ENCODE assay signal across 9 mouse cellular contexts in the genomic region with DNA sequence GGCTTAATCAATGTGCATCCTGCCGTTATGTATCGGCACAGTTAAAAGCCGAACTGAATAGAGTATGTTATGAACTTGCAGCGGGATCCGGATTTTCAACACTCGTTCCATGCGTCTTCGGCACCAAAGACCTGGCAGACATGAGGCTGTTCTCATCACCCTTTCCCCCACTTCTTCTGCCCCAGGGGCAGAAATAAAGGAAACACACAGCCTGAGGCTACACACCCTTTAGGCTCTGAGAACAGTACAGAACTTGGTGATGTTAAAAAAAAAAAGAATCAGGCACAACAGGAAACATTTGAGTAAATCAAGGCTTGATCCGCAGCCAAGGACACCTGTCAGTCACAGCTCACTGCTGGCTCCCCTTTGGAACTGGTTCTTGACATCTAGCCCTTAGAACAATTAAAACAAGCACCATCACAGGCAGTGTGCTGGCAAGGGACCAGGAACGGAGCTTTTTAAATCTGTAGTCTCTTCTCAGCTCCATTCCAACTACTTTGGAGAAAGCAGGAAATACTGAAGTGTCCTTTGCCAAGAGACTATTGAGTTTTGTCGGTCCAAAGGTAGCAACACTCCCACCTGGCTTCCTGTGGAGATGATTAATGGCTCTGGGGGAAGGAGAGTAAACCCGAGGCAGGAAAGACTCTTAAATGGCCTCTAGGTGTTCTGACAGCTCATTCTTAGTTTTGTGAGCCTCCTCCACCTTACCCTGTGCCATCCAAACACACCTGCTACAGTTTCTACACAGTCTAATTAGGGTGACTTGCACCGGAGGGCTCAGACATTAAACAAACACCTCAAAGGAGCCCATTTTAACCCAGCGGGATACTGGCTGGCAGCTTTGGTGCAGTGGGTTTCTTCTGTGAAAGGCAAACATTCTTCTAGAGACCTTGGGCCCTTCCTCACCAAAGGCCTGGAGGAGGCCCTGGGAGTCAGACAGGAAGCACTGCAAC. TPM values are rescaled to one million over a fixed set of nuclear protein-coding genes. Genes with fewer than 3 reads are reported as not detected.
DNase-seq lines count a peak whose midpoint lies in the region; ATAC-seq lines count a peak whose summit lies in the region.
"Had no signal": no experiment of that assay in that cellular context is flagged by ENCODE, and none has a peak within 500 bp of the region (broad histone marks: within the 10 kb centered on the region; RNA-seq: fewer than 3 reads in every experiment).

No protein-coding gene starts in this region.

- no peaks in the 10 kb centered on the region; the same call in 1 of the 2 replicates for H3K4me1 ChIP-seq in embryonic facial prominence, embryonic 14.5 days (ENCODE audit: control insufficient read depth, insufficient read depth, low read length)
- H3K4me1 ChIP-seq in embryonic facial prominence, embryonic 10.5 days, result no peaks in the 10 kb centered on the region

- DNase-seq in embryonic facial prominence, embryonic 14.5 days (ENCODE audit: low spot score), result peak; percentile 57
- no peak for DNase-seq in embryonic facial prominence, embryonic 10.5 days (ENCODE audit: low spot score)
- peak; percentile 12 for DNase-seq in urinary bladder, postnatal 14 days (ENCODE audit: low spot score)
- DNase-seq in urinary bladder, postnatal 10 days (ENCODE audit: low spot score), result no peak
- peak; percentile 28 to 39 for DNase-seq in kidney, postnatal 4 days
- DNase-seq in thymus, adult 18-20 months, result no peak
- no peak for DNase-seq in testis, postnatal 14 days (ENCODE audit: low spot score)
- no peak for DNase-seq in adrenal gland, postnatal 25 days
- DNase-seq: liver, embryonic 13.5 days had no signal

- no peak overlapping the region for H3K27ac ChIP-seq in embryonic facial prominence, embryonic 14.5 days (replicated peaks; ENCODE audit: low read depth, low read length)
- no peak overlapping the region for H3K27ac ChIP-seq in embryonic facial prominence, embryonic 10.5 days (replicated peaks)
- H3K27ac ChIP-seq: liver, embryonic 13.5 days had no signal

- no peak overlapping the region for H3K4me2 ChIP-seq in embryonic facial prominence, embryonic 14.5 days (ENCODE audit: low read depth, low read length)
- H3K4me2 ChIP-seq: liver, embryonic 13.5 days had no signal

- H3K9ac ChIP-seq in embryonic facial prominence, embryonic 14.5 days (ENCODE audit: low read depth, low read length), result no peak overlapping the region
- H3K9ac ChIP-seq: liver, embryonic 13.5 days had no signal

- H3K36me3 ChIP-seq in embryonic facial prominence, embryonic 14.5 days (ENCODE audit: control insufficient read depth, insufficient read depth, low read length), result no peaks in the 10 kb centered on the region
- H3K36me3 ChIP-seq in embryonic facial prominence, embryonic 10.5 days (replicated peaks), result no peaks in the 10 kb centered on the region

- 65% methylated on average over 14 of the region's 14 CpGs for whole genome bisulfite sequencing in embryonic facial prominence, embryonic 14.5 days
- WGBS in embryonic facial prominence, embryonic 10.5 days, result 78% methylated on average over 14 of the region's 14 CpGs

- no peak overlapping the region for H3K4me3 ChIP-seq in embryonic facial prominence, embryonic 14.5 days (ENCODE audit: low read depth, low read length)
- no peak overlapping the region for H3K4me3 ChIP-seq in embryonic facial prominence, embryonic 10.5 days
- H3K4me3 ChIP-seq: liver, embryonic 13.5 days had no signal

- no peaks in the 10 kb centered on the region for H3K9me3 ChIP-seq in embryonic facial prominence, embryonic 14.5 days (ENCODE audit: control insufficient read depth, low read length)
- H3K9me3 ChIP-seq in embryonic facial prominence, embryonic 10.5 days, result no peaks in the 10 kb centered on the region
- H3K9me3 ChIP-seq: liver, embryonic 13.5 days had no signal

- ATAC-seq in embryonic facial prominence, embryonic 14.5 days (ENCODE audit: low read depth), result no peak

- H3K27me3 ChIP-seq in embryonic facial prominence, embryonic 14.5 days (replicated peaks; ENCODE audit: control insufficient read depth, insufficient read depth, low read length), result no peaks in the 10 kb centered on the region
- no peaks in the 10 kb centered on the region for H3K27me3 ChIP-seq in embryonic facial prominence, embryonic 10.5 days (replicated peaks; ENCODE audit: low read depth, poor library complexity, severe bottlenecking)
- H3K27me3 ChIP-seq: liver, embryonic 13.5 days had no signal

RNA-seq across cellular contexts. Expression of a gene that starts 50.0 kb away (rescaled TPM):
- polyA plus RNA-seq in embryonic facial prominence, embryonic 14.5 days (2014; fragmentation: Nextera tagmentation; extraction: Ambion mirVana), result 14.2 and 15.2 TPM in 2 replicates
- polyA plus RNA-seq in embryonic facial prominence, embryonic 10.5 days (2016; fragmentation: Nextera tagmentation; extraction: Ambion mirVana), result 9.2 and 9.7 TPM in 2 replicates
- total RNA-seq in adrenal gland, postnatal 25 days (2021), result 11.8 and 16.8 TPM in 2 replicates

Comparison
In these comparisons a context has a peak if more than half of its experiments do, and no peak if none do; other contexts are left out.
1. DNase-seq: peak in embryonic facial prominence, embryonic 14.5 days (single experiment), urinary bladder, postnatal 14 days (single experiment) and kidney, postnatal 4 days (2 of 2); none in embryonic facial prominence, embryonic 10.5 days (single experiment), urinary bladder, postnatal 10 days (single experiment), thymus, adult 18-20 months (0 of 2), testis, postnatal 14 days (single experiment) and adrenal gland, postnatal 25 days (single experiment).